Mouse (Mus musculus): ENCODE data around the gene Gch1.
A peak's percentile ranks its signal among the peaks of the same experiment; 100 is the strongest.

The Gch1 gene

DNA sequence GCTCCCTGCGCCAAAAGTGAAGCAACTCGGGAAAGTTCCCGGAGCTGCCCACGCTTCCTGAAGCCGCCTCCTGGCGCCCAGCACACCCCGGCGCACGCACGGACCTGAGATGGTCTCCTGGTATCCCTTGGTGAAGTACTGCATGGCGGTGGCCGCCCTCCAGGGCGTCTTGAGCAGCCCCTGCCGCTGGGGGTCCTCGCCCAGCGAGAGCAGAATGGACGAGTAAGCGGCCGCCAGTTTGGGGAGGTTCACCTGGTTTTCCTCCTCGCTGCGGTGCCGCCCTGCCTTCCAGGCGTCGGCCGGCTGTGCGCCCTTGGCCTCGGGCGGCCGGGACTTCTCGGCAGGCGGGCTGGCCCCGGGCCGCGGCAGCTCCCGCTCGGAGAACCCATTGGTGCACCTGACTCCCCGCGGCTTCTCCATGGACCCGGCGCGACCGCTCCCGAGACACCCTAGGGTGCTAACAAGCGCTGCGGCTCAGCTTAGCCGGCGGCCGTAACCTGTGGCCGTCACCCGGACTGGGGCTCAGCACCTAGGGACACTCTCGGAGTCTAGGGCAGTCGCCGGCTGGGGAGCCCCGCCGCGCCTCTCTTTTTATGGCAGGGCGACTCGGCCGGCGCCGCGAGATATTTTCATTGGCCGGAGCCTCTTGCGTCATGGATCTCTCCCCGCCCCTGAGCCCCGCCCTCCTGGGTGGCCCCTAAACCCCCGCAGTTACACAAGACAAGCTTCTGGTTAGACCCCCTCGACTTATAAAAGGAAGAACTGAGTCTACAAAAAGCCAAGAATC lies at the start of gene Gch1:
TSS of gene Gch1 (minus strand) at position 566 of the 787 bp plus-strand sequence.
- peak; percentile 63 for DNase-seq (ENCODE audit: low read depth, low spot score)

DNA sequence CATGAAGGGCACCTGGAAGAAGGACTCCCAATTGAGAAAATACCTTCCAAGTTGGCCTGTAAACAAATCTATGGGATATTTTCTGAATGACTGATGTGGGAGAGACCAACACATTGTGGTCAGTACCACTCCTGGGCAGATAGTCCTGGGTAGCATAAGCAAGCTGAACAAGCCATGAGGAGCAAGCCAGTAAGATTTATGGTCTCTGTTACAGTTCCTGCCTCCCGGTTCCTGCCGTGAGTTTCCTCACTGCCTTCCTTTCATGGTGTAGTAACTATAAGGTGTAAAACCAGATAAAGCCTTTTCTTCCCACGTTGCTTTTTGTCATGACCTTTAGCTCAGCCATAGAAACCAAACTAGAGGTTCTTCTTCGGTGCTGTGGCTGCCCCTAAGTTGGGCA lies 48.1 kb upstream of the Gch1 start:
- no peak for DNase-seq (ENCODE audit: low read depth, low spot score)

DNA sequence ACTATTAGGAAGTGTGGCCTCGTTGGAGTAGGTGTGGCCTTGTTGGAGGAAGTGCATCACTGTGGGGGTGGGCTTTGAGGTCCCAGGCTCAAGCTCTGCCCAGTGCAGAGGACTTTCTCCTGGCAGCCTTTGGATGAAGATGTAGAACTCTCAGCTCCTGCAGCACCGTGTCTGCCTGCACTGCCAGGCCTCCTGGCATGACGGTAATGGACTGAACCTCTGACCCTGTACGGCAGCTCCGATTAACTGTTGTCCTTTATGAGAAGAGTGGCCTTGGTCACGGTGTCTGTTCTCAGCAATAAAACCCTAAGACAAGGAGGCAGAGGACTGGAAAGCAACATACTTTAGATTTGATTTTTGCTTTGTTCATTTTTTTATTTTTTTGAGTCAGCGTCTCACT lies 47.3 kb upstream of the Gch1 start:
- DNase-seq (ENCODE audit: low read depth, low spot score): no peak

DNA sequence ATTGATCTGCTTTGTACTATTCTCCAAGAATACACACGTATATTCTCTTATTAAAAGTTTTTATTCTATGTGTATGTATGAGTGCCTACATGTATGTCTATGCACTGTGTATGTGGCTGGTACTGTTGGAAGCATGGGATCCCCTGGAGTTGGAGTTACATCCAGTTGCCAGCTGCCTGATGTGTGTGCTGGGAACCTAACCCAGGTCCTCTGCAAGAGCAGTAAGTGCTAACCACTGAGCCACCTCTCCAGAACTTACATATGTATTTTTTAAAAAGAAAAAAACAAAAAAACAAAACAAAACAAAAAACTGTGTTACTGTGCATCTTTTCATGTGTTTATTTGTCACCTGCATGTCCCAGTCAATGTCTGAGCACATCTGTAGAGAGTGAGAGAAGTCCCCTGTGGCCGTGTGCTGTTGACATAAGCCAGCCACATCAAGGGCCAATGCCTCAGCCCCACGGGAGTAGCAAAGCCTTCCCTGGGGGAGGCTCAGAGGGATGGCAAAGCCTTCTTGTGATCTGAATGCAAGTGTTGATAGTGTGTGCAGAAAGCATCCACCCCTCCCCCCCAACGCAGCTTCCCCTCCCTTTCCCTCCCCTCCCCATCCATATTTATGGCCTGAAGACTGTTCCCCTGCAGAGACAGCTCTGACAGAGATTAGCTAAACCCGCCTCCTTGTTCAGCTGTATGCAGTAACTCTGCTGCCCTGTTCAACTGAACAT lies 45.5 kb upstream of the Gch1 start:
- no peak for DNase-seq (ENCODE audit: low read depth, low spot score)

DNA sequence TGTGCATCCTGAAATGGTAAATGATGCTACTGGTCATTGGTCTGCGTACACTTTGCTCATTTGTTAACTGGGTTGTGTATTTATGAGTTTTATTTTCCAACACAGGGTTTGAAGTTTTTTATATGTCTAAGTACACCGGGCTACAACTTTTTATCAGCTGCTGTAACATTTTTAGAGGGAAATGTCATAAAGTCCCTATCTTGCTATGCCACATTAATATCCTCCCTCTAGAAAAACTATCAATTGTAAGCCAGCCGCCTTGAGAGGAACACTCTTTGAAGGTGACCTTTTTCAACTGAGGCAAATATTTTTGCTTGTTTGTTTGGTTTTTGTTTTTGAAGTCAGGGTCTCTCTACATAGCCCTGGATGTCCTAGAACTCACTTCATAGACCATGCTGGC lies 44.8 kb upstream of the Gch1 start:
- no peak for DNase-seq (ENCODE audit: low read depth, low spot score)

DNA sequence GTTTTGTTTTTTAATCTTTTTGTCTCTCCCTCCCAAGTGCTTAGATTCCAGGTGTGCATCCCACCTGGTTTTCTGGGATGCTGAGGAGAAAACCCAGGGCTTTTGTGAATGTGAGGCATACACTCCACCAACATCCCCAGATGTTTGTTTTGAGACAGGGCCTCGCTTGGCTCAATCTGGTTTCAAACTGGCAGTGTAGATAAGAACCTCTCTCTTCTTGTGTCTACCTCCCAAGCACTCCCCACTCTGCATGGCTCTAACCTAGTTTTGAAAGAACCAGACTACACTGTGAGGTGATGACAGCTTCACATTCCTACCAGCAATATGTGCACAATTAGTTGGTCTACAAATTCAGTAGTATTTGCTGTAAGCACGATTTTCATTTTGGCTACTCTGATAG lies 44.4 kb upstream of the Gch1 start:
- no peak for DNase-seq (ENCODE audit: low read depth, low spot score)

DNA sequence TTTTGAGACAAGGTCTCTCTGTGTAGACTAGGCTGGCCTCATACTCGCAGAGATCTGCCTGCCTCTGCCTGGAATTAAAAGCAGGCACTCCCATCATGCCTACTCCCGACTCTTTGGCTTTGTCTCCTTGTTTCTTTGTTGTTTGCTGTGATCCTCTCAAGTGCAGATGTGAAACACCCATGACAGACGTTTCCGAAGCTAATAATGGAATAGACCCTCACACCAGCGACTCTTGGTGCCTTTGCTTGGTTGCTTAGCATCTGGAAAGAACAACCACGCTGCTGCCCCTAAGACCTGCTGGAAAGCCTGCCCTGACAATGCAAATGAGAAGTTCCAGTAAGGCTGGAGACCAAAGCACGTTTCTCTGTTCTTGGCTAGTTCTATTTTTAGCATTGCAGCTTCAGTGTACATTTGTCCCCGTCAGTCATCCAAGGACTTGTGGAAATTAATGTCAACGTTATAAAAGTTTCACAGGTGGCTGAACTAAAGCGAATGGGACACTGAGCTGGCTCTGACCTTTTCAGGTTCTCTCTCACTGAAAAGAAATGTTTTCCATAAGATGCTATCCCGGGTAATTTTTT lies 40.7 kb upstream of the Gch1 start:
- peak; percentile 33 for DNase-seq (ENCODE audit: low read depth, low spot score)

DNA sequence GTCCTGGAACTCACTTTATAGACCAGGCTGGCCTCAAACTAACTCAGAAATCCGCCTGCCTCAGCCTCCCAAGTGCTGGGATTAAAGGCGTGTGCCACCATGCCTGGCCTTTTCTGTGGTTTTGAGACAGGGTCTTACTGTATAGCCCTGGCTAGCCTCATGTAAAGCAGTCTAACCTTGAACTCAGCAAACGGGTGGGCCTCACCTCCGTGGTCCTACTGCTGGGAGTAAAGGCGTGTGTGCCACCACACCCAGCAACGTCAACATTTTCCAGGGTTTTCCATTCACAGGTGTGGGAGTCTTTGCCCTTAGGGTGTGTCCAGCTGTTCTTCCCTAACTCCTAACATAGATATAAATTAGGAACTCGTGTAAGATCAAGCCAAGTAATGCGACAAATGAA lies 36.7 kb upstream of the Gch1 start:
- no peak for DNase-seq (ENCODE audit: low read depth, low spot score)

DNA sequence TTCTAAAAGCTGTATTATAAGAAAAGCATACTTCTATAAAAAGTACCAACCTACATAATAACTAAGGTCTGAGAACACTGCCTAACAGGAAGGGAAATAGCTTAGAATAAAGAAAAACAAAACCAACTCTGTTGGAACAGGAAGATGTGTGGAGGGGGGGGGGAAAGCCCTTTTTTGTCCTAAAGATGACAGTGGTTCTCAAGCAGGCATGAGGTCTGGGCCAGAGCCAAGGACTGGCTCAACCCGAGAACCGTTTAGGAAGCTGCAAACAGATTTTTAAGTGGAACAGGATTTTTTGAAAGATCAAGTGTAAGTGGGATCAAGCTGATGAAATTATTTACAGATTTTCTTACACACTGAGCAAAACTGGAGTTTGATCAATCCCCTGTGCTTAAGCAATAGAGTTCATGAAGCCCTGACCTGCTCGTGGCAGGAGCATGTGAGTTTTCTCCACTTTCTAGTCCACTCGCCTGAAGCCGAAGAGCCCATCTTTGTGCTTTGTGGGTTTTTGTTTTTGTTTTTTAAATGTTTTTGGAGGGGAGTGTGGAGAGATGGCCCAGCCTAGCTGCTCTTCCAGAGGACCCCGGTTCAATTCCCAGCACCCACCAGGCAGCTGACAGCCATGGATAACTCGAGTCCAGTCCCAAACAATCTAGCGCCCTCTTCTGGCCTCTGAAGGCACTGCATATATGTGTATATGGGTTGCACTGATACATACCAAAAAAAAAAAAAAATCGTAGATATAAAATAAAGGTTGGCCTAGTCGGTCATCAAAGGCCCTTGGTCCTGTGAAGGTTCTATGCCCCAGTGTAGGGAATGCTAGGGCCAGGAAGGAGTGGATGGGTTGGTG lies 35.5 kb upstream of the Gch1 start:
- DNase-seq (ENCODE audit: low read depth, low spot score): no peak

DNA sequence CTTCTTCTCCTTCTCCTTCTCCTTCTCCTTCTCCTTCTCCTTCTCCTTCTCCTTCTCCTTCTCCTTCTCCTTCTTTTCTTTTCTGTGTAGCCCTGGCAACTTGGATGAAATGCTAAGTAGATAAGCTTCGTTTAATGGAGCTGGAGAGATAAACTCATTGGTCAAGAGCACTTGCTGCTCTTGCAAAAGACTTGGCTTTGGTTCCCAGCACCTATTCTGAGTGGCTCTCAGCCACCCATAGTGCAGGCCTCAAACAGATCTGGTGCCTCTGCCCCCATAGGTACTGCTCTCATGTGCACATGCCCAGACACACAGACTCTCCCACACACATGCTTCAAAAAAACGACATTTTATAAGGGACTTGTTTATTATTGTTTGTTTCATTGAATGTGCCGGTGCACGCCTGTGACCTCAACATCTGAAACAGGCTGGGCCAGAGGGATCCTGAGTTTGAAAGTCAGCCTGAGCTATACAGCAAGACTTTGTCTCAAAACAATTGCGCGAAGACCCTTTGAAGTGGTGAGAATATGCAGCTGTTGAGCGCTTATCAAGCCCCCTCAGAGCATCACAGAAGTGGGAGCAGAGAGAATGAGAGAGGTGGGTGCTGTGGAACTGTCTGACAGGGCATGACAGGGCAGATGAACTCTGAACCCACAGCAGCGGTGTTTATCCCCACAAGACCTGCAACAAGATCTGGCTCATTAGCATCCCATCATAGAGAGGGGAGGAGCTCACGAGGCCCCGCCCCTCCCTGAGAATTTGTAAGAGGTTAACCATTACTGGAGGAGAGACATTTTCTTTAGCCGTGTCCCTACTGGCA lies 33.6 kb upstream of the Gch1 start:
- no peak for DNase-seq (ENCODE audit: low read depth, low spot score)

DNA sequence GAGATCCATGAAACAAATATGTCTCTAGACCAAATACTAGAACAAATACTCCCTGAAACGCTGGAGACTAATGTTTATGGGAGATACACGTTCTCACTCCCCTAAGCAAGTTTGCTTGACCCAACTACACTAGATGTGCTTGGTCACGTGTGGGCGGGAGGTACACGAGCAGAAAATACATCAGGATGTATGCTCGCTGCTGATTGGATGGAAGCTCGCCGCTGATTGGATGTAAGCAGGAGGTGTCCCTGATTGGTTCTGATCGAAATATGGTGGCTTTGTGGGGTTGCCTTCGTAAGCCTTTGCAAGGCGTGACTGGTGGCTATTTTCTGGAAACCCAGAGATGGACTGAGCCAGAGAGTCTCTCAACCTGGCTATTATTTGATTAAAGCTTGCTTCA lies 32.4 kb upstream of the Gch1 start:
- DNase-seq (ENCODE audit: low read depth, low spot score): no peak

DNA sequence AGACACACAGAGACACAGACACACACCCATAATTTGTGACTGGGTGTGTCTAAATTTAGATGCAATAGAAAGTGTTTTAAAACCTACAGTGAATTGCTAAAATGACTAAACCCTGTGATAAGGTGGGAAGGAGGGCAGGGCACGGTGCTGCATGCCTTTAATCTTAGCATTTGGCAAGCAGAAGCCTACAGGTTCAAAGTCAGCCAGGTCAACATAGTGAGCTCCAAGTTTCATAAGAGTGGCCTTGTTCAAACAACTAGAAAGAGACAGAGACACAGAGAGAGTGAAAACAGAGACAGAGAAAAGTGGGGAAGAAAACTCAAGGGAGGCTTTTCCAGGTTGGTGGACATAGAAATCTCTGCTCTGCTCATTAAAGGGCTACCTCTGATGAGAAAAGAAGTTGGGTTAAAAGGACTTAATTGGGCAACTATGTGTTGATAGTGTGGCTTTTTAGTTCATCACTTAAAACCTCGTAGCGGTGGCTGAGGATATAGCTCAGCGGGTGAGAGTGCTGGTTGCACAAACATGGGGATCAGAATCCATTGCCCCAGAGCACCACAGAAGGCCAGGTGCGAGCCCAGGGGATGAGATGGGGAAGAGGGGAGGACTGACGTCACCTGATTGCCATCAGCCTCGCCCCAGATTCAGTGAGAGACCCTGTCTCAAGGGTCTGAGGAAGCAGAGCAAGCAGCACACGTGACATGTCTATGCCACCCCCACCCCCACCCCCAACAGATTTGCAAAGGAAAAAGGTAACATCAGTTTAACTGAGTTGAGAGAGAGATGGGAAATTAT lies 31.2 kb upstream of the Gch1 start:
- DNase-seq (ENCODE audit: low read depth, low spot score): no peak

DNA sequence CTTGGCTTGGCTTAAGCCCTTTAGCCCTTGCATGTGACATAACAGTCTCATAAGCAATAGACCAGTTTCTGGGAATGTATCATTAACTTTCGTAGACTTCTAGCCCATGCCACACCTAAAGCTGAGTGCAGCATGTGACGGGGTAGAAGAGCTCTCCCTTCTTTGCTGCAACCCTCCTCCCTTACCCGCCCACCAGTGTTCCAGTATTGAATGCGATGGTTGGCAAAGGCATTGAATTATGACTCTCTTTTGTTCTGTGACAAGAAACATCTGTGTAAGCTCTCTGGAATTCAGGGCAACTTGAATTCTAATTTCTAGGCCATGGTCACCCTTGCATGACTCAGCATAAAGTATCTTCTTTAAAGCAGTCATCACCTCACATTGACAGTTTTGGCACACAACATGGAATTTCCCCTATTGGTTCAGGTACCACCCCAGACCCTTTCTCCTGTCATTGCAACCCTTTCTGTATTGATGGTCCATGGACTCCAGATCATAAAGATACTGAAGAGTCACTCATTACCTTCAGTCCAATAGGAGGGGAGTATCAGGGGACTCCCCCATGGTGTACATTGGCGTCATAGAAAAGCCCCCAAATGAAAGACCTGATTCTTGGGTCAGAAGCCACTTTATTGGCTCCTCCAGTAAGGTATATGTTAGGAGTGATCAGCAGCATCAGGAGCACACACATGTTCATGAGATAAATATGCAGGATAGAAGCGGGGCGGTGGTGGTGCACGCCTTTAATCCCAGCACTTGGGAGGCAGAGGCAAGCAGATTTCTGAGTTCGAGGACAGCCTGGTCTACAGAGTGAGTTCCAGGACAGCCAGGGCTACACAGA lies 29.8 kb upstream of the Gch1 start:
- DNase-seq (ENCODE audit: low read depth, low spot score): no peak

DNA sequence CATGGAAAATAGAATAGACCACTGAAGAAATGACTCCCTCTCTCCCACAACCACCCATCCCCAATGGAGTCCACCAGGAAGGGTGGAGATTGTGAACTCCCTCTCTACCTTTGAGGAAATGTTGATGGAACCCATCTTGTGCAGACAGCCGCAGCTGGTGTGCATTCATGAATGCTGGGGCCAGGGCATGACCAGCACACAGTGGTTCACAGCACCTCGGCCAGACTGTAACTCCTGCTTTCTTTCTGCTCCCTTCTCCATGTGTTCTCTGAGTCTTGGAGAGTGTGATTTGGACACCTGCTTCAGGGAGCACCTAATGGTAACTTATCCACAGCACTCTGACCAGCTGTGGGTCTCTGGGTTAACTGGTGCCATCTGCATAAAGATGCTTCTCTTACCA lies 27.3 kb upstream of the Gch1 start:
- DNase-seq (ENCODE audit: low read depth, low spot score): no peak

DNA sequence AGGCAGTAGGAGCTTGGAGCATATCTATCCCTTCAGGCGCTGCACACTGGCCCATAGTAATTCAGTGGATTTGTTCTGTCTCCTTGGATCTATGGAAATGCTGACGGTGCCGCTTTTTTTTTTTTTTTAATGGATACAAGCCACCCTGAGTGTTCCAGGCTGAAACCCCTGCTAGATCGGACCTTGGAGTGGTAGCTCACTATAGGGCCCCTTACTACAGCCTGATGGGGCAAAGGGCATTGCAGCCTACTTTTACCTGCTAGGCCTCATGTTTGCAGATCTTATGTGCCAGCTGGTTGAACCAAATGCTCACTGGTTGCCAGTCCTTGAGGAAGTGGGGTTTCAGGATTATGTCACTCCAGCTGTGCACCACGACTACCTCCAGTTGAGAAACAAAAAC lies 25.2 kb upstream of the Gch1 start:
- DNase-seq (ENCODE audit: low read depth, low spot score): no peak

DNA sequence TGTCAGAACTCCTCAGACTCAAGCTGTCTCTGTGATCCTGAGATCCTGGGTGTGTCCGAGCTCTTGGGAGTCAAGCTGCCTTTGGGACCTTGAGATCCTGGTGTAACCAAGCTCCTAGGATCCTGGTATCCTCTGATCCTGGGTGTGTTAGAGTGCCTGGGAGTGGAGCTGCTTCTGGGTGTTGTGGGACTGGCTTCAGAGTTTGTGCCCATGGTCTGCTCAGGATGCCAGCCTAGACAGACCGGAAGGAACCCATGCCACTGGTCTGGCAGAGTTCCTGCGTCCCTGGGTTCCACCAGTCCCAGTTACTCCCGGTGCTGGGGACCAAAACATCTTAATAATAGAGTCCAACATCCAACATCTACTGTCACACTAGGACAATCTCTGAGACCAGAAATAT lies 24.1 kb upstream of the Gch1 start:
- DNase-seq (ENCODE audit: low read depth, low spot score): no peak

DNA sequence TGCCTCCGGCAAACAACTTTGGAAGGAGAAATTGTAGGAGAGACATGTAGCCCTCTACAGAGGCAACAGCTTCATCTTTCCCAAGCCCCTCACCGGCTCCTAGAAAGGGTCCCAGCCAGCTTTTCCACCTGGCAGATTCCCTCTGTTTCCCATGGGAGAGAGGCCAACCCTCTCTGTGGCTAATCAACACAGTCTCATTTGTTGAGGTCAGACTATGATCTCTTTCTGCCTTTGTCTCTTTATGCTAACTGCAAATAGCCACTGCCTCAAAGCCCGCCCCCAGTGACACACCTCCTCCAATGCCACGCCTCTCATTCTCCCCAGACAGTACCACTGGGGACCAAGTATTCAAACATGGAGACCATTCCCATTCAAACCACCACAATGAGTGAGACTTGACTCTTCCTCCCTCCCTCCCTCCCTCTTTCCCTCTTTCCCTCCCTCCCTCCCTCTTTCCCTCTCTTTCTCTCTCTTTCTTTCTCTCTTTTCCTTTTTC lies 20.5 kb upstream of the Gch1 start:
- DNase-seq (ENCODE audit: low read depth, low spot score): no peak

DNA sequence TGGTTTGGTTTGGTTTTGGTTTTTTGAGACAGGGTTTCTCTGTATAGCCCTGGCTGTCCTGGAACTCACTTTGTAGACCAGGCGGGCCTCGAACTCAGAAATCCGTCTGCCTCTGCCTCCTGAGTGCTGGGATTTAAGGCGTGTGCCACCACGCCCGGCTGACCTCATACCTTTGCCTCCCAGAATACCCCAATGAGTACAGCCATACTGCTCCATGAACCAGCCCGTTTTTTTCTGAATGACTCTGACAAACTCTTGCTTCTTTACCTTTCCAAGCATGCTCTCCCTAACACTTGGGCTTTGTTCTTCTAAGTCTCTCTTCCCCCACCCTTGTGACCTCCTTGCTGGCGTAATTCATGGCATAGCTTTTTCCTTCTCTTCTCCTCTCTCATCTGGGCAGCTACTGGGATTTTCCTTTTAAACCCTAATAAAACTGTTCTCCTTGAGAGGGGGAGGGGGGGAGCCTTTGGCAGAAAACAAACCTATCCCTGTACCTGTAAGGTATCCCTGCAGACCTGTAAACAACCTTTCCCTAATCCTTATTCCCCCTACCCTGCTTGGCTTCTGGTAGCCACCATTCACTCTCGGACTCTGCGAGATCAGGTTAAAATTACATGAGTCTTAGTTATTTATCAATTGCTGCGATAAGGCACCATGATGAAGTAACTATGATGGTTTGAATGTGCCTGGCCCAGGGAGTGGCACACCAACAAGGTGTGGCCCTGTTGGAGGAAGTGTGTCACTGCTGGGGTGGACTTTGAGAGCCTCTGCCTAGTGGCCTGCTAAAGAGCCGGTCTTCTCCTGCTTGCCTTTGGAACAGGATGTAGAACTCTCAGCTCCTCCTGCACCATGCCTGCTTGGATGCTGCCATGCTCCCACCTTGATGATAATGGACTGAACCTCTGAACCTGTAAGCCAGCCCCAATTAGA lies 19.6 kb upstream of the Gch1 start:
- DNase-seq (ENCODE audit: low read depth, low spot score): no peak
